Mouse (Mus musculus) heart, postnatal 25 days (tissue): ENCODE measurements around the gene Cbr4. TPM values are rescaled to one million over a fixed set of nuclear protein-coding genes. Genes with fewer than 3 reads are reported as not detected.

Source experiments
- DNase-seq: peaks from one replicate; pipeline ENCODE4 v3.0.0; 2022; ENCODE audit warnings: low spot score
- intact Hi-C: fragments of 180-260 bp; cut with DNase I; formaldehyde crosslinking; loops from one replicate; pipeline ENCODE4 v1.15.1; 2025
- total RNA-seq, 2 experiments: library from RNA; stranded (reverse); gene quantifications; 2 replicates each; pipeline ENCODE4 v1.2.3; 2021

The Cbr4 gene
- total RNA-seq, 2 experiments from 2014 or later = 69.8 to 80.8 TPM

GRCm38 (mm10) chr8:61480260-61480967 lies 7.1 kb upstream of the Cbr4 start:
- intact Hi-C loops = loop anchor here (5.0 to 10.0 kb wide), 2 partner anchors 438 to 856 kb away; no protein-coding TSS in a partner anchor
- DNase-seq = no peak

GRCm38 (mm10) chr8:61486923-61487529 lies 508 bp upstream of the Cbr4 start:
- intact Hi-C loops = loop anchor here (5.0 to 10.0 kb wide), 3 partner anchors 265 to 862 kb away; partner anchors contain the start of genes Nek1 and Sh3rf1
- DNase-seq = no peak

- no peak for DNase-seq
- intact Hi-C loops = loop anchor here (5.0 to 10.0 kb wide), 3 partner anchors 266 to 864 kb away; partner anchors contain the start of genes Nek1 and Sh3rf1
Measured at GRCm38 (mm10) chr8:61488631-61489030, 1.1 kb downstream of the Cbr4 start.

- intact Hi-C loops = no loop called here
- DNase-seq = no peak
Measured at GRCm38 (mm10) chr8:61497110-61497509, 9.6 kb downstream of the Cbr4 start.

GRCm38 (mm10) chr8:61499035-61499434 lies 11.5 kb downstream of the Cbr4 start:
- no peak for DNase-seq
- intact Hi-C loops = loop anchor here (1.0 kb wide), 1 partner anchor 458 kb away; no protein-coding TSS in a partner anchor

- intact Hi-C loops = no loop called here
- no peak for DNase-seq
Measured at GRCm38 (mm10) chr8:61500914-61501313, 13.4 kb downstream of the Cbr4 start.

GRCm38 (mm10) chr8:61502277-61502676 lies 14.7 kb downstream of the Cbr4 start:
- intact Hi-C loops = no loop called here
- DNase-seq = no peak

- intact Hi-C loops = no loop called here
- no peak for DNase-seq
Measured at GRCm38 (mm10) chr8:61515110-61515930, 27.8 kb downstream of the Cbr4 start.

GRCm38 (mm10) chr8:61515931-61516744 lies 28.6 kb downstream of the Cbr4 start:
- DNase-seq = peak; percentile 19
- intact Hi-C loops = loop anchor here (1.0 kb wide), 1 partner anchor 474 kb away; no protein-coding TSS in a partner anchor

GRCm38 (mm10) chr8:61516745-61517501 lies 29.4 kb downstream of the Cbr4 start:
- no peak for DNase-seq
- intact Hi-C loops = loop anchor here (1.0 kb wide), 1 partner anchor 475 kb away; no protein-coding TSS in a partner anchor

GRCm38 (mm10) chr8:61517502-61518185 lies 30.1 kb downstream of the Cbr4 start:
- intact Hi-C loops = no loop called here
- no peak for DNase-seq

- no peak for DNase-seq
- intact Hi-C loops = loop anchor here (10.0 kb wide), 1 partner anchor 533 kb away; no protein-coding TSS in a partner anchor
Measured at GRCm38 (mm10) chr8:61522132-61522531, 34.6 kb downstream of the Cbr4 start.

- intact Hi-C loops = loop anchor here (10.0 kb wide), 1 partner anchor 528 kb away; no protein-coding TSS in a partner anchor
- DNase-seq = no peak
Measured at GRCm38 (mm10) chr8:61527037-61527436, 39.5 kb downstream of the Cbr4 start.

GRCm38 (mm10) chr8:61528197-61528596 lies 40.7 kb downstream of the Cbr4 start:
- intact Hi-C loops = loop anchor here (10.0 kb wide), 1 partner anchor 527 kb away; no protein-coding TSS in a partner anchor
- no peak for DNase-seq

- no peak for DNase-seq
- intact Hi-C loops = loop anchor here (10.0 kb wide), 1 partner anchor 526 kb away; no protein-coding TSS in a partner anchor
Measured at GRCm38 (mm10) chr8:61528642-61529041, 41.1 kb downstream of the Cbr4 start.

- intact Hi-C loops = no loop called here
- no peak for DNase-seq
Measured at GRCm38 (mm10) chr8:61531944-61532795, 44.6 kb downstream of the Cbr4 start.

GRCm38 (mm10) chr8:61532831-61533230 lies 45.3 kb downstream of the Cbr4 start:
- DNase-seq = no peak
- intact Hi-C loops = no loop called here
